Mouse (Mus musculus) embryonic fibroblast, embryonic 13.5 days (primary cell): Measurements from ENCODE around the gene Tars2. TPM values are rescaled to one million over a fixed set of nuclear protein-coding genes. Genes with fewer than 3 reads are reported as not detected.
A peak's percentile ranks its signal among the peaks of the same experiment; 100 is the strongest.

Experiments used
- H3K27ac ChIP-seq: 2 replicates; pipeline ENCODE4 v1.5.1; 2012; ENCODE audit warnings: low read length, control low read depth, inconsistent platforms; ENCODE audit not compliant: insufficient read depth
- H3K4me1 ChIP-seq: 2 replicates; pipeline ENCODE4 v1.6.1; 2011; ENCODE audit warnings: low read length; ENCODE audit not compliant: control insufficient read depth, insufficient read depth
- H3K4me3 ChIP-seq: 2 replicates; pipeline ENCODE4 v1.5.1; 2011; ENCODE audit warnings: mild to moderate bottlenecking, control low read depth, low read length; ENCODE audit not compliant: insufficient read depth
- CTCF ChIP-seq: IDR thresholded peaks from 2 replicates; pipeline ENCODE4 v1.5.1; 2011; ENCODE audit warnings: mild to moderate bottlenecking, control low read depth, low read length, moderate library complexity, borderline replicate concordance; ENCODE audit not compliant: insufficient read depth
- POLR2A ChIP-seq: IDR thresholded peaks from 2 replicates; pipeline ENCODE4 v1.6.1; 2011; ENCODE audit warnings: low read depth, mild to moderate bottlenecking, control low read depth, low read length, moderate library complexity
- polyA plus RNA-seq: library from polyadenylated mRNA; stranded (reverse); fragments of >200 nt; gene quantifications from 2 replicates; pipeline ENCODE4 v1.2.4, GENCODE M21; 2011; ENCODE audit warnings: low read depth; ENCODE audit not compliant: missing spikeins, insufficient read length

Tars2 gene
- polyA plus RNA-seq, 1 experiment = 36.7 TPM

DNA sequence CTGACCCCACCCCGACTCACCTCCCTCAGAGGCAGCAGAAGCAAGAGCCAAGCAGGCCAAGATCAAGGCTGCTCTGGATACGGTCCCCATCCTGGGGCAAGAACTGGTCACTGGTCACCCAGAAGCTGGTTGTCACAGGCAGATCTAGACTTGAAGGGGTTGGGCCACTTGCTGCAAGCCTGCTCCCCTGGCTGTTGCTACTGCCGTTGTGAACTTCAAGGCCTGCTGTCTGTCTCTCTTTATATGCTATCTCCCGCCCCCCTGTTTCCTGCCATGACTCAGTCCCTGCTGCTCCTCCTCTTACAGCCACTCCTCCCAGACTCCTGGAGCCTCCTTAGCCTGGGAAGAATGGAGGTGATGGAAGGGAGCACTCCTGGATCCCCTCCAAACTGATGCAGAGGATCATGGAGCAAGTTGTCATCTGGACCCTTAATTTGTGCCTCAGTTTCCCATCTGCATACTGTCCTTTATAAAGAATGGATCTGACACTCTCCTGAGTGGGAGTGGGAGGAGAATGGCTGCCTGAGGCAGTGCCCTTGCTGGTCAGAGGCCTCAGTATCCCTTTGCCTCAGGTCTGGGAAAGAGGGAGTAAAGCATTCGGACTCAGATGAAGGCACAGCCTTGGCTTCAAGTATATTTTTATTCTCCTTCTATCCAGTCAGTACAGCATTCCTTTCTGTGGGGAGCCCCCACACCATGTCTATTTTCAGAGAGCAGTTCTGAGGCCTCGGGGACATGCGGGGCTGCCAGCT lies 20.5 kb downstream of the Tars2 start, which contains the start of gene Ecm1:
Ecm1 (minus strand) TSS at position 217 of the 752 bp plus-strand sequence.
- H3K27ac ChIP-seq = peak within 1 kb of the TSS; percentile 32; the same call in 1 of the 2 replicates
- TF ChIP-seq POLR2A = peak; percentile 97
- TF ChIP-seq CTCF = no peak
- no peak within 1 kb of the TSS for H3K4me3 ChIP-seq
- H3K4me1 ChIP-seq = 0 out of 2 replicates have a peak, but pooled peaks cover 2% of the 10 kb centered on the region

DNA sequence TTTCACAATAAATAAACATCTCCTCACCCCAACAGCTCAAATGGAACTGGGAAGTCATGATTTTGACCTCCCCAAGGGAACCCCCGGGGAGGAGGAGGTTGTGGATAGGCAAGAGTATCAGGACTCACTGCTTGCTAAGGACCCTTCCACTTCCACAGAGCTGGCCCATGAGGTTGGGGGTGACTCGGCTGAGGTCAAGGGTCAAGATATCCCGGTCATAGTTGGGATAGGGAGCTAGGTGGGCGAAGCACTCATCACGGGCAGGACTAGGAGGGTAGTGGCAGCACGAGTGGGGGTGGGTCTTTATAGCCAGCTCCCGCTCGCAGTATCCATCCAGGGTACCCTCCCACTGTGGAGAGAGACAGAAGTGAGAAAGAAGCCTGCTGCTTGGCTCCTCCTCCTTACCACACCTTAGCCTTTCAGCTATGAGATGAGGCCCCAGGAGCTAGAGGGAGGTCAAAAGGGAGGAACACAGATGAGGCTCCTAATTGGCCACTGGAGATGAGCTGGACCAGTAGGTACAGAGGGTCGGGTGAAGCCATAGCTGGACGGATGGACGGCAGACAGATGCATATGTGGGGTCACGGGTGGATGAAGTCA lies 24.8 kb downstream of the Tars2 start:
- Histone ChIP-seq H3K4me3 (no peak overlapping the region), H3K4me1 (peaks cover 2% of the 10 kb centered on the region; the same call in 1 of the 2 replicates), H3K27ac (no peak overlapping the region)
- TF ChIP-seq POLR2A = no peak
- no peak for TF ChIP-seq CTCF

DNA sequence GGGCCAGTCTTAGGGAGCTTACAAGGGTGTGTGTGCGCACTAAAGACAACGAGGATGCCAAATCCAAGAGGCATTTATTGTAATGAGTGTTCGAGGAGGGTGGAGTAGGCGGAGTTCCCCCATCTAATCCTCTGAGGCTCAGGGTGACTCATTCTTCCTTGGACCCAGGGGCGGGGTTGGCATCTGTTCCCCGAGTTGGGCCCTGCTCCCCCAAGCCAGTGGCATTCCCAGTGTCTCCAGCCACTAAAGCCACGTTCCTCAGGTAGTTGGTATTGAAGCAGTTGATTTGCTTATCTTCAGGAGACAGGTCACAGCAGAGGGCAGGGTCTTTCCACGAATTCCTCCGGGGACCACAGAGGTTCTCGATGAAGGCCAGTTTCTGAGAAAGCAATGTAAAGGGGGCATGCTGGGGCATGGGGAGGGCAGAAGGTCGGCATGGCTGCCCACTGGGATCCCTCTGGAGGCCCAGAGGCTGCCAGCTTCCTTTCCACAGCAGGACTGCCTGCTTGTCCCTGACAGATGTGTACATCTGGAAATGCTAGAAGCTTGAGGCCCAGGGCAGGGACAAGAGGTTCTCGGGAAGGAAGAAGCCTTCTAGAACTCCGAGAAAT lies 25.8 kb downstream of the Tars2 start:
- Histone ChIP-seq H3K4me1 (peaks cover under 1% of the 10 kb centered on the region; the same call in 1 of the 2 replicates), H3K4me3 (no peak overlapping the region), H3K27ac (no peak overlapping the region)
- no peak for TF ChIP-seq POLR2A
- no peak for TF ChIP-seq CTCF

DNA sequence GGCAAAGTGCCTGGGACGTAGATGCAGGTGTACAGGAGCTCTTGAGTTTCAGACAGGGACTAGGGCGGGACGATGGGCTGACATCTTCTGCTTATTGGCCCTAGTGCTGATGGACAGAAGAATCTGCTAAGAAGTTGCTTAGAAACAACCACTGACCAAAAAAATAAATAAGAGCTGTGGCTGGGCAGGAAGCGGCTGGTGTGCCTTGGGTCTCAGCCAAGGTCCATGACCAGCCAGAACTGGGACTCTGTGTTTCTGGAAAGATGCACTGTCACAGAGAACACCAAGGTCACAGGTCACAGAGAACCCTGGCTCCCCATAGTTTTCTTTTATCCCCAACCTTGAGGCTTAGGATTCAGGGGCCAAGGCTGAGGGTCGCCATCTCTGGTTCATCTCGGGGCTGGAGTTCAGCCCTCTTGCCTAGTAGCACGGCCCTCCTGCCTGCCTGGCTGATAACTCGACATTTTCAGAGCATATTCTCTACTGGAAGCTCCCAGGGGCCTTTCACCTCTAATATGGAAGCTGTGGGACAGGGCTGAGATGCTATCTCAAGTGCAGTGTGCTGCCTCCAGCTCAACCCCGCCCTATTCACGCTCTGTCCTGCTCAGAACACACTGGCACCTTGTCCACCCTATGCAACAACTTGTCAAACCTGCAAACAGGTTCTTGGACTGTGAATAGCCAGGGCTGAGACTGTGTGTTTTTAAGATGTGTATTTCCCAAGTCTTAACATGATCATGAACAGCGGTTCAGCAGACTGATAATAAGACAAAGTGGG lies 27.1 kb downstream of the Tars2 start:
- TF ChIP-seq POLR2A = 0 out of 2 replicates have a peak, but pooled peaks have one; percentile 17
- TF ChIP-seq CTCF = no peak
- H3K27ac ChIP-seq = no peak overlapping the region
- peaks cover 3% of the 10 kb centered on the region; the same call in 1 of the 2 replicates for H3K4me1 ChIP-seq
- H3K4me3 ChIP-seq = no peak overlapping the region

DNA sequence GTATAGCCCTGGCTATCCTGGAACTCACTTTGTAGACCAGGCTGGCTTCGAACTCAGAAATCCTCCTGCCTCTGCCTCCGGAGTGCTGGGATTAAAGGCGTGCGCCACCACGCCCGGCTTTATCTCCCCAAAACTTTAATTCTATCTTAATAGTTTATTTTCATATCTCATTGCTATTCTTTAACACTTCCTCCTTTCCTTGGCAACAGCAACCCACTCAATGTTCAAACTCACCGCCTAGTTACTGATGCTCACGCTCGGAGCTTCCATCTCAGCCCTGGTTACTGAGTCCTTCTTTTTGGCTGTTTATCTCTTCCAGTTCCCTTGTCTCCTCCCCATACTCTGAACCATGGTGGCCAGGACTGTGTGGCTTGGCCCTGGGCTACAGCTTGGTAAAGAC lies 27.7 kb downstream of the Tars2 start:
- Histone ChIP-seq H3K4me3 (no peak overlapping the region), H3K4me1 (peaks cover 3% of the 10 kb centered on the region; the same call in 1 of the 2 replicates), H3K27ac (no peak overlapping the region)
- TF ChIP-seq CTCF (no peak), POLR2A (no peak)

DNA sequence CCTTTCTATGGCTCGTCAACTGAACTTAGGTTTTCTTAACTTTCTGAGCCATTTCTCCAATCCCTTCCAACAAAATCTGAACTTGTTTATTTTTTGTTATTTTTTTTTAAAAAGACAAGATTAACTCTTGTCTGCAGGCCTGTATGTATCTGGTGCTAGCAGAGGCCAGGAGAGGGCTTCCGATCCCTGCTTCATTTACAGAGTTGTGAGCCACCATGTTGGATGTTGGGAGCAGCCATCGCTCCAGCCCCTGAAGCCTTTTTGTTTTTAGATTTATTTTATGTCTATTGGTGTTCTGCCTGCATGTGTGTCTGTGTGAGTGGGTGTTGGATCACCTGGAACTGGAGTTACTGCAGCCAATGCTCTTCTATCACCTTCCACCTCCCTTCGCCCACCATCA lies 28.2 kb downstream of the Tars2 start:
- Histone ChIP-seq H3K4me3 (no peak overlapping the region), H3K4me1 (peaks cover 3% of the 10 kb centered on the region; the same call in 1 of the 2 replicates), H3K27ac (no peak overlapping the region)
- TF ChIP-seq CTCF (no peak), POLR2A (no peak)

DNA sequence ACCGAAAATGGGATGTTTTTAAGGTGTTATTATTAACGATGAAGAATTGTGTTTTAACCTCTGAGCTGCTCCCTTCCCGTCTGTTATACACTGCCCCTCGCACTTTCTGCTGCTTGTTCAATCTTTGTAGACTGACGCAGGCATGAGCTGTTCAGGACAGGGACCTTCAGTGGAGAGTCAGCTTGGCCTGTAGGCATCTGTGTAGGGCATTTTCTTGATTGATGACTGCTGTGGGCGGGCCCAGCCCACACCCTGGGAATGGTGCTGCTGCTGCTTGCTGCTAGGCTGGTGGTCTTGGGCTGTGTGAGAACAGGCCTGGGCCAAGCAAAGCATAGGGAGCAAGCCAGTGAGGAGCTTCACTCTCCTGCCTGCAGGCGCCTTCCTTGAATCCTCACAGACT lies 29.6 kb downstream of the Tars2 start:
- Histone ChIP-seq H3K4me3 (no peak overlapping the region), H3K4me1 (peaks cover 10% of the 10 kb centered on the region), H3K27ac (no peak overlapping the region)
- TF ChIP-seq CTCF (no peak), POLR2A (no peak)

DNA sequence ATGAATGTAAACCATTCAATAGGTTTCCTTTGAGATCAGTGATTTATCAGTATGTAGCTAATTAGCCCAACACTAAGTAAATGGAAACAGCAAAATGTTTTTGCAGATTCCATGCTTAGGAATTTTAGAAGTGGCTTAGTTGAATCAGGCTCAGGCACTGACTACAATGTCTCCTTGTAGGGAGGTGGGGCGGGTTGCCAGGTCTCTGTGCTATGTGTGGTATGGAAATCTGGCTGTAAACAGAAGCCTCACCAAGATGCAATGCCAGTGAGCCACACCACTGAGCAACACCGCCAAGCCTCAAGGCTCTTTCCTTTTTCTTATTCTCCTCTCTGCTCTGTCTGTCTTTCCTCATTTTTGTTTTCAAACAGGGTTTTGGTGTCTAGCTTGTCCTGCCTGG lies 31.1 kb downstream of the Tars2 start:
- H3K27ac ChIP-seq = no peak overlapping the region
- no peak for TF ChIP-seq CTCF
- TF ChIP-seq POLR2A = no peak
- H3K4me1 ChIP-seq = peaks cover 10% of the 10 kb centered on the region
- no peak overlapping the region for H3K4me3 ChIP-seq

DNA sequence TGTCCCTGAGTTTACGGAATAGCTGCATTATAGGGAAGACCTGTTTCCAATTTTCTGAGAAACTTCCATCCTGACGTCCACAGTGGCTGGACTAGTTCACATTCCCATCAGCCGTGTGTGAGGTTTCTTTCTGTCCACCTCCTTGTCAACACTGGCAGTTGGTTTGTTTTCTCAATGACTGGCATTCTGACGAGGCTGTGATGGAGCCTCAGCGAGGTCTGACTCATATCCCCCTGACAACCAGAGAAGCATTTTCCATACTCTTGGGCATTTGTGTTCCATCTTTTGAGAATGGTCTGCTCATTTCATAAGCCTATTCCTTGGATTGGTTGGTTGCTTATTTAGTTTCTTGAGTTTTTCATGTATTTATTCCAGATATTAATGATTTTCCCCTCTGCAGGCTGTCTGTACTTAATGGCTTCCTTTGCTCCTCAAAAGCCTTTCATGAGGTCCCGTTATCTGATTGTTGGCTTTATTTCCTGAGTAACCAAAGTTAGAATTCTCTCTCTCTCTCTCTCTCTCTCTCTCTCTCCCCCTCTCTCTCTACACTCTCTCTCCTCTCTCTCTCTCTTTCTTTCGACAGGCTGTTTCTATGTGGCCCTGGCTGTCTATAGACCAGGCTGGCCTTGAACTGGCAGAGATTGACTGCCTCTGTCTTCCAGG lies 33.2 kb downstream of the Tars2 start:
- no peak overlapping the region for H3K4me3 ChIP-seq
- TF ChIP-seq CTCF (no peak), POLR2A (no peak)
- peaks cover 10% of the 10 kb centered on the region for H3K4me1 ChIP-seq
- peak overlapping the region; percentile 99 for H3K27ac ChIP-seq
